Comparison of ENCODE assay signal across 10 mouse cellular contexts in genomic region chr8:80982829-80983228, GRCm38 (mm10). TPM values are rescaled to one million over a fixed set of nuclear protein-coding genes. Genes with fewer than 3 reads are reported as not detected.
DNase-seq lines count a peak whose midpoint lies in the region; ATAC-seq lines count a peak whose summit lies in the region.
"Had no signal": no experiment of that assay in that cellular context is flagged by ENCODE, and none has a peak within 500 bp of the region (broad histone marks: within the 10 kb centered on the region; RNA-seq: fewer than 3 reads in every experiment).

No protein-coding gene starts in this region.

- no peak overlapping the region for H3K27ac ChIP-seq in hindbrain, embryonic 15.5 days (replicated peaks)
- H3K27ac ChIP-seq in hindbrain, embryonic 11.5 days (ENCODE audit: low read depth, low read length), result no peak overlapping the region
- H3K27ac ChIP-seq: limb, embryonic 12.5 days; neural tube, embryonic 13.5 days had no signal

- H3K27me3 ChIP-seq in hindbrain, embryonic 15.5 days, result no peaks in the 10 kb centered on the region
- H3K27me3 ChIP-seq in hindbrain, embryonic 11.5 days (ENCODE audit: control insufficient read depth, insufficient read depth, low read length), result no peaks in the 10 kb centered on the region
- H3K27me3 ChIP-seq: limb, embryonic 12.5 days; neural tube, embryonic 13.5 days had no signal

- no peak for DNase-seq in hindbrain, embryonic 11.5 days (ENCODE audit: low spot score)
- DNase-seq in urinary bladder, postnatal 14 days (ENCODE audit: low spot score), result peak; percentile 7
- no peak for DNase-seq in urinary bladder, postnatal 36 days (ENCODE audit: low spot score in 2 of 2)
- DNase-seq in cerebellum, postnatal 36 days, result peak; percentile 74 to 83
- DNase-seq in spleen, postnatal 14 days (ENCODE audit: low spot score in 2 of 2), result no peak
- DNase-seq in urinary bladder, postnatal 4 days (ENCODE audit: low spot score in 2 of 2), result no peak
- no peak for DNase-seq in thymus, postnatal 0 days (ENCODE audit: low spot score)

- H3K4me1 ChIP-seq in hindbrain, embryonic 15.5 days (replicated peaks), result 0 out of 2 replicates have a peak, but pooled peaks cover 5% of the 10 kb centered on the region
- no peaks in the 10 kb centered on the region for H3K4me1 ChIP-seq in hindbrain, embryonic 11.5 days (replicated peaks; ENCODE audit: control insufficient read depth, insufficient read depth, low read length)
- H3K4me1 ChIP-seq: limb, embryonic 12.5 days had no signal

- 64% methylated on average over 4 of the region's 4 CpGs for WGBS in hindbrain, embryonic 15.5 days
- 93% methylated on average over 4 of the region's 4 CpGs for WGBS in hindbrain, embryonic 11.5 days

- H3K36me3 ChIP-seq in hindbrain, embryonic 15.5 days, result peaks cover 38% of the 10 kb centered on the region
- H3K36me3 ChIP-seq in hindbrain, embryonic 11.5 days (ENCODE audit: control insufficient read depth, insufficient read depth, low read length), result no peaks in the 10 kb centered on the region; the same call in 1 of the 2 replicates

- H3K4me3 ChIP-seq in hindbrain, embryonic 15.5 days, result no peak overlapping the region
- no peak overlapping the region for H3K4me3 ChIP-seq in hindbrain, embryonic 11.5 days (ENCODE audit: low read depth, low read length)
- H3K4me3 ChIP-seq: limb, embryonic 12.5 days; neural tube, embryonic 13.5 days had no signal

- peak; percentile 38; the same call in 1 of the 2 replicates for ATAC-seq in hindbrain, embryonic 15.5 days (ENCODE audit: low FRiP score, low read depth)
- ATAC-seq in hindbrain, embryonic 11.5 days (ENCODE audit: low FRiP score), result no peak

- no peaks in the 10 kb centered on the region for H3K9me3 ChIP-seq in hindbrain, embryonic 15.5 days
- no peaks in the 10 kb centered on the region for H3K9me3 ChIP-seq in hindbrain, embryonic 11.5 days (ENCODE audit: control insufficient read depth, low read length)
- H3K9me3 ChIP-seq: limb, embryonic 12.5 days; neural tube, embryonic 13.5 days had no signal

- no peak overlapping the region for H3K9ac ChIP-seq in hindbrain, embryonic 15.5 days
- no peak overlapping the region for H3K9ac ChIP-seq in hindbrain, embryonic 11.5 days (ENCODE audit: low read depth, low read length)
- H3K9ac ChIP-seq: limb, embryonic 12.5 days; neural tube, embryonic 13.5 days had no signal

- no peak overlapping the region for H3K4me2 ChIP-seq in hindbrain, embryonic 15.5 days
- H3K4me2 ChIP-seq in hindbrain, embryonic 11.5 days (replicated peaks; ENCODE audit: low read depth, low read length), result no peak overlapping the region
- H3K4me2 ChIP-seq: limb, embryonic 12.5 days; neural tube, embryonic 13.5 days had no signal

RNA-seq across cellular contexts. Expression of gene Usp38, which starts 31.9 kb away (rescaled TPM):
- 16.7 and 18.0 TPM in 2 replicates for polyA plus RNA-seq in hindbrain, embryonic 15.5 days (2015; fragmentation: Nextera tagmentation; extraction: Ambion mirVana)
- 29.0 and 32.3 TPM in 2 replicates for polyA plus RNA-seq in hindbrain, embryonic 11.5 days (2014; fragmentation: Nextera tagmentation; extraction: Ambion mirVana)
- 22.4 and 24.4 TPM in 2 replicates for polyA plus RNA-seq in thymus, postnatal 0 days (2015; fragmentation: Nextera tagmentation; extraction: Ambion mirVana)

Comparison
In these comparisons a context has a peak if more than half of its experiments do, and no peak if none do; other contexts are left out.
1. DNase-seq: peak in urinary bladder, postnatal 14 days (single experiment) and cerebellum, postnatal 36 days (2 of 2); none in hindbrain, embryonic 11.5 days (single experiment), urinary bladder, postnatal 36 days (0 of 2), spleen, postnatal 14 days (0 of 2), urinary bladder, postnatal 4 days (0 of 2) and thymus, postnatal 0 days (single experiment).